Mouse (Mus musculus) spleen, adult 12 weeks (tissue): ENCODE data around the gene Ccn6.

Experiments
- DNase-seq: peaks from one replicate; pipeline ENCODE4 v3.0.0; 2022; ENCODE audit warnings: low spot score

The Ccn6 gene

DNA sequence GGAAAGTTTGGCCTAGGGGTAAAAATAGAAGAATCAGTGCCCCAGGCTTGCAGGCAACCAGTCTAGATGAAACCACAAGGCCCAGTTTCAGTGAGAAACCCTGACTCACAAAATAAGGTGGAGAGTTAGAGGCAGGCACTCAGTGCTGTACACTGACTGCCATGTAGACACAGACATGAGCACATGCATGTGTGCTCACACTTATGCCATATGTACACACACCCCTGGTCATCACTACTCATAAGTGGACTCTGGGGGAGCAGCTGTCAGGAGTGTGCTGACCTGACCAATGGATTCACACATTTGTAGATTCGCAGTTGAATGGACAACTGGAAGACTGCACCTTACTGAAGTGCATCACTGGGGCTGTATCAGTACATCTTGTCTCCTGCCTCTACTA is 2.2 kb downstream of the Ccn6 start:
- no peak for DNase-seq

DNA sequence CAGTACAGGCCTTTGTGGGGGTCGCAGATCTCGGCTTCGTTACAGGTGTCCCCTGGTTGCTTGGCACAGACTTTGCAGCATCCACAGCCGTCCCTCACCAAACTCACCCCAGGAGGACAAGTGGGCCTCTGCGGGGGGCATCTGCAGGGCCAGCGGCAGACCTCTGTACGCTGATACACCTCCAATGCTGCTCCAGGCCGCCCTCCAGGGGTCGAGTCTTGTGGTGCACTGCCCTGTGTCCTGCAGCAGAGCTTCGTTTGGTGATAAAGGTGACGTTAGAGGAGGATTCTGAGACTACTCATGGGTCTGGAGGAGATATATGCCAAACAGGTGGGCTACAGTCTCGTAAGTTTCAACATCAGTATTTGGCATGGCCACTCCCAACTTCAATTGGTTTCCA is 5.3 kb downstream of the Ccn6 start:
- DNase-seq: no peak

DNA sequence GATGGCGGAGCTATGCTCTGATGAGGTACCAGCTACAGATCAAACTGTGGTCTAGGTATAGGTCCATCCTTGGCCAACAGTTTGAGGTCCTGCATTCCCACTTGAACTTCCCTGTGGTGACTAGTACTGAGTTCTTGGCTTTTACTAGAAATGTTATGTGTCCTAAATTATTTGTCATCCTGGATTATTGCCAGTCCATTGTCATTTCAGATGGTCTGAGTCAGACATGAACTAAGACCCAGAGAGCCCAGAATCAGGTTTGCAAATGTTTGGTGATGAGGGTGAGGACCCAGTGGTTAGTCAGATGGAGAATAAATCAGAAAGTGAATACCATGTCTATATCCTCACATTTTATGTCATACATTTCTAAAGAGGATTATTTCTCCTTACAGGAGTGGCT is 6.3 kb downstream of the Ccn6 start:
- DNase-seq: no peak

DNA sequence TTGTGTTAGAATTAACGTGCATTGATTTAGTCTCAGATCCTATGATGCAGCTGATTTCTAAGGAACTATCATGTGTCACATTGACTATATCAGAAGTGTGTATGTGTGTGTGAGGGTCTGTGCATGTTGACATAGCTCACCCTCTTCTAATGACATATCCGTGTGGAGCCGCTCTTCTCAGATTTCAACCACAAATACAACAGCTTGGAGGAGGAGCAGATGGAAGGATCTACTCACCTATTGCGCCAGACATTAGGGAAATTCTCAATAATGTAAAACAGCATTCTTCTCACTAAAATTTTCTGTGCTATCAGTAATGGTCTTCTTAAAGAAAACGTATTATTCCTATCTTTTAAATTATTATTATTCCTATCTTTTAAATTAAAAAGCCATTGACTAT is 6.9 kb downstream of the Ccn6 start:
- DNase-seq: no peak

DNA sequence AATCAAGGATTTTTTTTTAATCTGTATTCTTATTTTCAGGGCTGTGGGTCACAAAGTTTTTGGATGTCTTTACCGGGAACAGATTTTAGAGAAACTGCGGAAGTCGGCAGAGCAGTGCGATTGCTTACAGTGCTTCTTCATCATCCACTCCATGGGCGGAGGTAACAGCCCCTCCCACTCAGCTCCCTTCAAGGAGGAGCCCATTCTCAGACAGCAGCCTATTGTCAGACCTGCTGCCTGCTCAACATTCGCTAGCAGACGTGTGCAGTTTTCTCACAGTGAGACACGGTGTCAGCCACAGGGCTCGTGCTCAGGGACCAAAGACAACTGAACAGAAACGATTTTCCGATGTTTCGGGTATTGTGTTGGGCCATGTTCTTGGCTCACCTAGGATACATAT is 21.4 kb downstream of the Ccn6 start:
- no peak for DNase-seq

DNA sequence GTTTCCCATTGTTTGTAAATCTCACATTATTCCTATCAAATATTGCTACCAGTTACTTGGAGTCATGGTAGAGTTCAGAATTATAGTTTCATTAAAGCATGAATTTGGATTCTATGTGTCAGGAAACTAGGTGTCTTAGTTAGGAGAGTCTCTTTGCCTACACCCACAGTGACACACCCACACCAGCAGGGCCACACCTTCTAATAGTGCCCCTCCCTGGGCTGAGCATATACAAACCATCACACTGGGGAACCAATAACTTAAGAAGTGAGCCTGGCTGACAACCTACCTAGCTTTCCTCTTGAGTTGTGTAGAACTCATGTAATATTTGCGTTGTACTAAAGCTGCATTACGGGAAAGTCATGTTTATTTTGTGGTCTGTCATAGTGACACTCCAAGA is 22.2 kb downstream of the Ccn6 start:
- DNase-seq: no peak

DNA sequence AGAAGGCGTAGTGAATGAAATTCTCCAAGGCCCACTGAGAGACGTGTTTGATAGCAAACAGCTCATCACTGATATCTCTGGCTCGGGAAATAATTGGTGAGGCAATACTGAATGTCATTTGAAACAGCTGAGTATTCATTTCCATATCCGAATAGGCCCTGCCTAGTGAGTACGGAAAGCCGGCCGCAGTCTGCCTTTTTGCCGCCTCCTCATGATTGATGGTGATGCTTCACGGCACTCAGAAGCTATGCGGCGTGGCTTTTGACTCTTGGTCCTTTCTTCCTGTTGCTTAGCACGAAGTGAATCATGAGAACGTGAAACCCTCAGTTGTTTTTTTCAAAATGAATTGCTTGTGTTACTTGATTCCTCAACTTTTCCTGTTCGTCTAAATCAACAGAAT is 22.8 kb downstream of the Ccn6 start:
- DNase-seq: no peak

DNA sequence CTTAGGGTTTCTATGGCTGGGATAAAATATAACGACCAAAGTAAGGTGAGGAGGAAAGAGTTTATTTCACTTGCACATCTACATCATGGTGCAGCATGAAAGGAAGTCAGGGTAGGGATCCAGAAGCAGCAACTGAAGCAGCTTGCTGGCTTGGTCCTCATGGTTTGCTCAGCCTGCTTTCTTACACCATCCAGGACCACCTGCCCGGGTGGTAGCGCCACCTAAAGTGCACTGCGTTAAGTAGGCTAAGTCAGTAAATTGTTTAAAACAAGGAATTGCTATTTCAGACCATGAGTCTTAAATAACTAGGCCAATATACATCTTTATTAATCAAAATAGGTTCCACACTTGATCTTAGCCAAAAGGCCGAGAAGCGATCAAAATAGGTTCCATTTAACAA is 24.8 kb downstream of the Ccn6 start:
- DNase-seq: no peak

DNA sequence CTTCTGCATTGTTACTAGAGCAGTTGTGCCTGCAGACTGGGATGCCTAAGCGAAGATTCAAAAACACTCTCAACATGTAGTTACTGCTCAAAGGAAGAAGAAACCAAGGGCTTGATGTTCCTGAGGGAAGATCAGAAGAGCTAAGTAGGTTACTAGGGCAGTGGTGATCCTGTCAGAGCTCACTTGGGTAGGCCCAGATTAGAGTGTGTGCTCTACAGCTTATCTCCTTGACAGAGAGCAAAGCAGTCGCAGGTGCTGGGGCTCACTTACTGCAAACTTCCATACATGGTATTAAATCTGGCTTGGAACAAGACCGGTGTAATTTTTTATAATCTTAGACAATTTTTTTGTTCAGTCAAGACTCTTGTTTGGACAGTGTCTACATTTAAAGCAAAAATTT is 25.8 kb downstream of the Ccn6 start:
- DNase-seq: no peak

DNA sequence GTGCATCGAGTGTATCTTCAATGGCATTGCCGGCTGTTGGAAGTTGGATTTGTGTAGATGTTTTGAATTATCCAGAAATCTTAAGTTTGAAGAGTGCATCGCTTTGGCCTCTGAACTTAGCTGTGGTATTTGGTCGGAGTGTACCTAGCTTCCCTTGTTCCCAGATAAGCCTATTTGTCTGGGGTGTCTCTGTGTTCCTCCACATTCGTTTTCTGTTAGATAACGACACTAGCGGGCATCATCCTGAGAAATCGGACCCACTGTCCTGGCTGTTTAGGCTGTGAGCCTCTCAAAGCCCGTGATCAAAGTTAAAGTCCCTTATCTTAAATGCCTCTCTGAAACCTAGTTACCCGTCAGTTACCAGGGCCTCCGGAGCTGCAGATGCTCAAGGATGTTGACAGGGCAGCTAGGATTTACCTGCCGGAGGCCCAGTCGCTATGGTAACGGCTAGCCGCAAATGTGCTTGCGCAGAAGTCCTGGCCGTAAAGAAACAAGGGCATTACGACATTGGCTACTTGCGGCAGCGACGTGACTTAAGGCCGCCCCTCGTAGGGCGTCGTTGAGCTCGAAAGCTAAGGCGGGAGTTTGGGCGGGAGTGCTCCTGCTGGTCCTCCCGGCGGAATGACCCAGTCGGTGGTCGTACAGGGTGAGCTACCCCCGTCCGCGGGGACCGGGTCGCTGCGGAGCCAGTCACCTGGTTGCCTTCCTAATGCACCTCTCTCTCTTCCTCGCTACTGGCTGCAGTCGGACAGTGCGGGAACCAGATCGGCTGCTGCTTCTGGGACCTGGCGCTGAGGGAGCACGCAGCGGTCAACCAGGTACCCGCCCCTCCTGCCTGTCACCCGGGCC is 29.9 kb downstream of the Ccn6 start, which contains the start of the genes Fam229b and Tube1:
TSS of gene Fam229b (minus strand) at position 453 of the 849 bp plus-strand sequence.
TSS of gene Tube1 (plus strand) at position 515 of the 849 bp plus-strand sequence.
- peak; percentile 76 for DNase-seq

DNA sequence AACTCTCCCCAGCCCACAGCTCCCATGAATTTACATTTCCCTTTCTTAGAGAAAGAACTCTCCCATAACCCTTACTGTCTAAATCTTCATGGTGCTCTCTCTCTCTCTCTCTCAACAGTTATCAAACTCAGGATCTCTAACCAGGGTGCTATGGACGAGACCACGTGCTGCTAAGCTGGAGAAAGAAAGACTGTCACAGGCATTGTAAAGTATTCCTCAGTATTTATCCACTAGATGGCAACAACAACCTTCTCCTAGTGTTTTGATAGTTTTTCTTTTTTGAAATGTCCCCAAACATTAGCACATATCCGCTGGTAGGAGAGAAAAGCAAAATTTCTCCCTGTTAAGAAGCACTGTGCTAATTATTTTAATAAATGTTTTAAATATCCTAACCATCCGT is 42.2 kb downstream of the Ccn6 start:
- DNase-seq: no peak

DNA sequence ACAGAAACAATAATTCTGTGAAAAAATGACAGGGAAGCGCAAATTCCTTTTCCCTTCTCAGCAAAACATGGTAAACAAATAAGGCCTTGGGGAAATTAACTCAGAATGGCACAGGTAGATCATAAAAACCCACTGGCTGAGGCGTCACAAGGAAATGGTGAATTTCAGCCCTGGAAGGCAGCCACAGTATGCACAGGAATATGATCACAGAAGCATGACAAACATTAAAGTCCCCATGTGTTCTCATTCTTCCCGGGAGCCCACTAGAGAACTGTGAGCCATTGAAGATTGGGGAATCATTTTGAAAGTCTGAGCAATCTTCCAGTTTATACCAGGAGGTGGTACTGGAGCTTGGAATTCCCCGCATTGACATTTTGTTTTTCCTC is 54.1 kb downstream of the Ccn6 start:
- no peak for DNase-seq

DNA sequence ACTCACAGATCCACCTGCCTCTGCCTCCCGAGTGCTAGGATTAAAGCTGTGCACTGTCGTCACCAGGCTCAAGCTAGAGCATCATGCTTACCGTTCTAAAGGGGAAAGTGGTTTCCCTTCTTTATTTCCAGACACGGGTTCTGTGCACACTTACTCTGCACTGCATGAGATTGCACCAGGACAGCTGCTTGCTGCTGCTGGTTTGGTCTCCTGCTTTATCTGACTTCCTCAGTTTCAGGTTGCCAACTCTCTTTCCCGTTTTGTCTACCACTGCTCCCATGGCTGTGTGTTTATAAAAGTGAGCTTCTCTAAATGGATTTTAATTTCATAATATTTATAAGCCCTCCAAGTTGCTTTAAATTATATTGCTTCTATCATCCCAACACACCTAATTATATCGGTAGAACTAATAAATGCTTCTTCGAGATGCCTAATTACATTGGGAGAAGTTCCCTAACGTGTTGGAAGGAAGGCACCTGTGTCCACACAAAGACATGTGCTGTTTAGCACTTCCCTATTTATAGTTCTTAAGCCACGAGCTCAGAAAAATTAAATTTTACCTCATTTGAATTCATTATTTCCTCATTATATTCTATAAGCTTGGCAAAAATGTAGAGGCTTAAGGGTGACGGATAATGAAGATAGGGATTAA is 54.6 kb downstream of the Ccn6 start:
- DNase-seq: no peak

DNA sequence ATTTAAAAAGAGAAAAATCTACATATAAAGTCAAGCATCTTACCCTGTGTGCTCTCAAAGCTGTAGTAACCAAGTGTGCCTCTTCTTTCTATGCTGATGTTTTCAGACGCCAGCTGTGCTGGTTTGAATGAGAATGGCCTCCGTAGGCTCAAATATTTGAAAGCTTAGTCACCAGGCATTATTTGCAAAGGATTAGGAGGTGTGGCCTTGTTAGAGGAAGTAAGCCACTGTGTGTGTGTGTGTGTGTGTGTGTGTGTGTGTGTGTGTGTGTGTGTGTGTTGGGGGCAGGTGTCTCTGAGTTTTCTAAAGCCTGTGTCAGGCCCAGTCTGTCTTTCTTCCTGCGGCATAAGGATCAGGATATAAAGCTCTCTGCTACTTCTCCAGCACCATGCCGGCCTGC is 56.7 kb downstream of the Ccn6 start:
- no peak for DNase-seq

DNA sequence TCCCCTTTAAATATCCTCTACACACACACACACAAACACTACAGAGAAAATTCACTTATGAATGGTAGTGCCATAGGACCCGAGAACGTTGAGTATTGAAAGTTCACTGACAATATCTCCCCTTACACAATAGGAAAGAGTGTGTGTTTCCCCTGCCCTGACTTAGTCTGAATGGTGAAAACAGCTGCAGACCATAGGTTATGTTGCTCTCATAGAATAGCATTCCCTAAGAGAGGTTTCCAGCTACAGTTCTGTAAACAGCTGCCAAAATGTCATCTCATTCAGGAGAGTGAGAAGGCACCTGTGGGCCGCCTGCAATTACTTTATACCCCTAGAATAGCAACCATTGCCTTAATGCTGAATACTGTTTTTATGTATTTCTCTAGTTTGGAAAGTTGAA is 57.2 kb downstream of the Ccn6 start:
- DNase-seq: no peak

DNA sequence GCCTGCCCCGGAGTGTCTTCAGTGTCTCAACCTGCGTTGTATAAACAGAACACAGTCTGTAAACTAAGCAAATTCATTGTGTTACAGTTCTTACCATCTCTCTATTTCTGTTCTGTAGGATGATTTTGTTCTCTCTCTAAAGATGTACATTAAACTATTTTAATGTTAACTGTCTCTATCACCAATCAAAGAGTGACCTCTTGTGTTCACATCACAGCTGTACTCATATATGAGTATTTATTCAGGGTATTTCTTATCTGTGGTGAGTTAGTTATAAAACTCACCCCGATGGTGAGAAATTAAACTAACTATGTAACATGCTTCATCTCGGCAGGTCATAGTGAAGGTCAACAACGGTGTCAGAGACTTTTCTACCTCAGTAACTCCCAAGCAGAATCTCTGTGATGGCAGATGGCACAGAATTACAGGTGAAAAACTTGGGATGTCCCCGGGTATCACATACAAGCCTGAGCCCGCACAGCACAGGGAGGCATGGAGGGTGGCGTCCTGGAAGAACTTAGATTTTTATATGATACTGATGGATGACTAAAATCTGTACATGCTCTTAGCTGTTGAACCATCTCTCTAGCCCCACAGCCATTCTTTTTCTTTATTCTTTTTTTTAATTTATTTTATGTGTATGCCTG is 58.7 kb downstream of the Ccn6 start:
- DNase-seq: no peak
